Mouse (Mus musculus) B cell, adult 67 days (primary cell): ENCODE measurements around the gene Cnp. TPM values are rescaled to one million over a fixed set of nuclear protein-coding genes. Genes with fewer than 3 reads are reported as not detected.

Source experiments
- total RNA-seq, 2 experiments: library from RNA; stranded (reverse); gene quantifications; 4 replicates each; pipeline ENCODE4 v1.2.4; 2023

Gene Cnp
- 100 to 1,000 TPM; 194 to 195 TPM for total RNA-seq

DNA sequence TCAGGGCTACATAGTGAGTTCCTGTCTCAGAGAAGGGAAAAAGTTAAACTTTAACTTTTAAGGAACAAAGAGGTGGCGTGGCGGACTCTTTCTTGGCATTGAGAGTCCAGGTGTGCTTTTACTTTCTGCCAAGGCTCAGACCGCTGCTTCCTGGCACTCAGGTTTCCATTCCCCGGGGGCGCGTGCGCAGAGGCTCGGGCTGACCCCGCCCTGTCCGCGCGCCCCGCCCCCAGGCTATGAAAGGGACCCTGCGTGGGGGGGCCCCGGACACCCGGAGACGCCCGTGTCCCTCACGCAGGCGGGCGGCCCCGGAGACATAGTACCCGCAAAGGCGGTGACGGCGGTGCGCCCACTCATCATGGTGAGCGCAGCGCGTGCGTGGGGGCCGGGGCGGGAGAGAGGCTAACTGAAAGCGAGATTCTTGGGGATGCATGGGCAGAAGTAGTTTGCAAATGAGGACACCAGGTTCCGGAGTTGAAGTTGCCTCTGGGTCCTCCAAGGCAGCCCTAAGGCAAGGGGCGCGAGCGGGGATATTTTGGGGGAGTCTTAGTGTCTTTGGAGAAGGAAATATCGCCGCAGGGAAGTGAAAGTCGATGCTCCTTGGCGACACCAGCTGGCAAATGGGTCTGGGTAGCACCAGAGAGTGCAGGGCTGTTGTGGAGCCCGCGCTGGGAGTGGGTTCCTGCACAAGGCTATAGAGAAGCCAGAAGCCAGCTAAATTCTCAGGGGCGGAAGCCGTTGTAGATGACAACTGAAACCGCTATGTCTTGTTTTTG, at the start of gene Cnp:
Gene Cnp (plus strand): TSS at position 197 of the 776 bp plus-strand sequence.

DNA sequence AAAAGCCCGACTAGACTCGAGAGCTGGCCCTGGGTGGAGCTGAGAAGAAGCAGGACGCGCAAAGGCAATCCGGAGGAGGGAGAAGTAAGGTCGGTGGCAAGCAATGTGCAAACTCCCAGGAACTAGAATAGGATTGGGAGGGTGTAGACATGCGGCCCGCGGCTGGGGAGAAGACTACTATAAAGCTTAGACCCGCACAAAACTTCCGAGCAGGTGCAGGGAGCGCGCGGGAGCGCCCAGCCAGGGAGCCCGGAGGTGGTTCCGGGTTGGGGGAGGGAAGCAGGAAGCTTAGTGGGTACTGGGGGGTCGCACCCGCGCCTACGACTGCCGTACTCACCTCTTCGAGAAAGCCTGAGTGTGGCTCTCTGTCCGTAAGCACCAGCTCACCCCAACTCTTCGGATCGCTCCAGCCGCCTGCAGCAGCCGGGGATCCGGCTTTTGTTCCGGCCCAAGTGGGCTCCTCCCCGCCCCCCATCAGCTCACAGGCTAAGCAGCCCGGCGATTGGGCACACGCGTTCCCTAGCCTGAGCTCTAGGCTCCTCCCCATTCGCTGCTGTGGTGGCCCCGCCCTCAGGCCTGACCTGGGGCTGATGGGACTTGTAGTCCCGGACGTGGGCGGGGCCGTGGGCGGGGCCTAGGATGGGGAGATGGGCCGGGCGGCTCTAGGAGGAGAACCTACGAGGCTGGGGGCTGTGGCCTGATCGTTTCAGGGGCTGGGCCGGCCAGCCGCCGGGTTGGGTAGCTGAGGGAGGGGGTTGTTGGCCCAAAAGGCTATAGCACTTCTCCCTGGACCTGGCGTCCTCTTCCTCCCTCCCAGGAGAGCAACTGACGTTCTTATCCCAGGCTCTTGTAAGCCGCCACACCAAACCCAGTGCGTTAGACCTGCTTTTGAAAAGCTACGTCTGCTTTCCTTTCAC, 47.0 kb upstream of the Cnp start, which contains the start of gene Acly:
Gene Acly (minus strand): TSS at position 543 of the 917 bp plus-strand sequence.

DNA sequence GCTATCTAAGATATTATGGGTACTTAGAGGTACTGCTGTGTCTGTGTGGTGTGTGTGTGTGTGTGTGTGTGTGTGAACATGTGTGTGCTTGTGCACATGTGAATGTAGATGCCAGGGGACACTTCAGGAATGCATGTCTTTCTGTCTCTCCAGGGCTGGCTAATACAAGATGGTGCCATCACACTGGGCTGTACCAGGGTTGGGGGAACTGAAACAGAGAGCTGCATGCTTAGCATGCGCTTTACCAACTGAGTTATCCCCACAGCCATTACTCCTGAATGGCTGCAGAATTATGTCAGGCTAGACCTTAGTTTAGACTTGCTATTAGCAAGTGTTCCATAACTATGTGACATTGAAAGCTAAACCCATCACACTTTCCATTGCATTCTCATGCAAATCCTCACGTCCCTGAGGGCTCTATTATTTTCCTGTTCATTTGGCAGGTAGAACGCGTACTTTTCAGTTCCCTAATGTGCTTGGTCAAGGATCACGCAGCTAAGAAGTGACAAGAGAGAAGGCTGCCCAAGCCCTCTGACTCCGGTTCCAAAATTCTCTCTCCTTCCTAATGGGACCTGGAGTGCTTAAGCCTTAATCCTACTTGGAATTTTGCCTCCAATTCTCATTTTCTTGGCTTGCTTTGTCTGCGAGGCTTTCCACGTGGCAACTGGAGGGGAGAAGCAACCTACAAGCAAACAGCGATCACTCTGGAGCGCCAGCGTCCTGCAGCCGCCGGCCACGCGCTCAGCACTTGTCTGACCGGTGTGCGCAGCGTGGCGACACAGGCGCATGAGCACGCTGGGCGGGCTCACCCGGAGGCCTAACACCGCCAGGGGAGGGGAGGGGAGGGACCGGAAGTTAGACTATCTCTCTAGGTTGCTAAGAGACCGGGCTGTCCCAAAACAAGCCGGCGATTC, 29.6 kb upstream of the Cnp start, which contains the start of gene Ttc25:
Gene Ttc25 (plus strand): TSS at position 776 of the 914 bp plus-strand sequence.

DNA sequence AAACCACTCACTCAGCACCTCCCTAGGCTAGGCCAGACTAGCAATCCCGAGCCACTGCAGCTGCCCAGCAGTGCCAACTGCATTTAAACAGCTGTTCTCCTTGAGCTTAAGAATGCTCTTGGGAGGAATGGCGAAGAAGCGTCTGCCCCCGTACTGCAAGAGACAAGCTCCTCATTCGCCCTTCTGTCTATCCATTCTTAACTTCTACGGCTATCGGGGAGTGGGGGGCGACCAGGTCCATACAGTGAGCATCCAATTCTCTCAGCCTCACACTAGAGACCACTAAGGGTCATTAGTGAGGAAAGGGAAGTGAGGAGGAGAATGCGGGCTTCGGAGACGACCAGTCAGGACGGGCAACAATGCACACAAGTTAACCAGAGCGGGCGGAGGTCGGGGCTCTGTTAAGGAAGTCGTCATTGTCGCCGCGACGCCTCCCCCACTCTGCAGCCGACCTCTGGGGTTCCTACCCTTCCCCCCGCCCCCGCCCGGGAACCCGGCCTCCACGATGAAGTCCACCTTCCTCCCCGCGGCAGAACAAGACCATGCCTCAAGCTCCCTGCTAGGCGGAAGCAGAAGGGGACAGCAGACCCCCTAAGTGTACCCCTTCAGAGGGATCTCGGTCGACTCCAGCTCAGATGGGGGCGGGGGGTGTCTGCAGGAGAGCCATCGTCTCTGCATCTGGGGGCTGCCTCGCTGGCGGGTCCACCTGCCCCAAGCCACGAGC, 44.2 kb downstream of the Cnp start, which contains the start of gene Nkiras2:
Gene Nkiras2 (plus strand): TSS at position 484 of the 724 bp plus-strand sequence.

DNA sequence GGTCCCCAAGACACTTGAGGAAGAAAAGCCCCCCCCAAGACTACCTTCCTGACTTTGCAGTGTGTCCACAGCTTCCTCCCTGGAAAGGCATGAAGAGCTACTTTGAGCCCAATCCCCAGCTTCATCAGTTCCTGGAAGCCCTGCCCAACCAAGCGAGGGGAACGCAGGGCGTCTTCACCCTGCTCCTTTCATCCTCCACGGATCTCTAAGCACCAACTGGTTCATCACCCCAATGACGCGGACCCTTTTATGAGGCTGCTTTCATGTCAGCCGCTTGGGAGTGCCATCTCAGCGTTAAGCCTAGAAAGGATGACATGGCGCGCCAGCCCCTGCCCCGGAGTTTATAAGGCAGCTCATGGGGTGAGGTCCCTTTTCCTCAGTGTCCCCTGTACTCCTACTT, 45.3 kb downstream of the Cnp start, which contains the start of gene Dnajc7:
Gene Dnajc7 (minus strand): TSS at position 187 of the 400 bp plus-strand sequence.

Other genes starting within 250 kb of the Cnp start
- not detected for gene Gast, start 240.5 kb upstream of the Cnp start, total RNA-seq
- 1 to 10 TPM; 1.6 to 2.4 TPM for gene Hap1, start 218.8 kb upstream of the Cnp start, total RNA-seq
- 10 to 100 TPM; 13.3 to 14.9 TPM for gene Jup, start 177.1 kb upstream of the Cnp start, total RNA-seq
- gene P3h4, start 160.1 kb upstream of the Cnp start, total RNA-seq, result not detected
- gene Fkbp10, start 159.2 kb upstream of the Cnp start, total RNA-seq, result not detected
- gene Nt5c3b, start 133.1 kb upstream of the Cnp start, total RNA-seq, result 10 to 100 TPM; 61.1 to 67.3 TPM
- gene Klhl10, start 133.0 kb upstream of the Cnp start, total RNA-seq, result 1 to 10 TPM; 2.2 to 2.8 TPM
- gene Klhl11, start 102.2 kb upstream of the Cnp start, total RNA-seq, result 10 to 100 TPM; 26.9 to 29.7 TPM
- 100 to 1,000 TPM; 147 to 175 TPM for gene Acly, start 46.9 kb upstream of the Cnp start, total RNA-seq
- 1 to 10 TPM in 1 of 2 experiments, under 1 TPM in 1; 0.49 to 1.1 TPM for gene Ttc25, start 29.3 kb upstream of the Cnp start, total RNA-seq
- 10 to 100 TPM; 26.7 to 31.0 TPM for gene Nkiras2, start 44.3 kb downstream of the Cnp start, total RNA-seq
- gene Dnajc7, start 45.3 kb downstream of the Cnp start, total RNA-seq, result 100 to 1,000 TPM; 510 to 568 TPM
- gene Zfp385c, start 117.6 kb downstream of the Cnp start, total RNA-seq, result not detected
- gene Dhx58, start 129.4 kb downstream of the Cnp start, total RNA-seq, result 10 to 100 TPM; 18.5 to 34.8 TPM
- 10 to 100 TPM; 41.1 to 44.3 TPM for gene Kat2a, start 137.6 kb downstream of the Cnp start, total RNA-seq
- not detected for gene Hspb9, start 138.9 kb downstream of the Cnp start, total RNA-seq
- 100 to 1,000 TPM; 128 to 139 TPM for gene Rab5c, start 163.3 kb downstream of the Cnp start, total RNA-seq
- gene Kcnh4, start 185.0 kb downstream of the Cnp start, total RNA-seq, result 1 to 10 TPM; 3.0 to 4.3 TPM
- gene Hcrt, start 188.0 kb downstream of the Cnp start, total RNA-seq, result not detected
- gene Ghdc, start 196.1 kb downstream of the Cnp start, total RNA-seq, result 10 to 100 TPM; 15.8 to 22.5 TPM